Mouse (Mus musculus): ENCODE data around the gene Wdr54. TPM values are rescaled to one million over a fixed set of nuclear protein-coding genes. Genes with fewer than 3 reads are reported as not detected.

Wdr54 gene
- total and polyA plus RNA-seq, 3 experiments = 1.9 to 10.3 (median 7.8) TPM

- H3K4me1 ChIP-seq (ENCODE audit: control insufficient read depth in 1 of 2, insufficient read depth in 2 of 2) = peaks cover 7 to 31% of the 10 kb centered on the region in 2 experiments; a peak in 3 of 4 replicates
- H3K4me2 ChIP-seq (ENCODE audit: insufficient read depth, low read depth, poor library complexity, severe bottlenecking) = no peak overlapping the region
- in situ Hi-C loops (cut with MboI; ENCODE audit: low pct_ligation_motif_present, low pct_unique_long_range_greater_than_20kb, low sequenced_read_pairs) (no loop called here), dilution Hi-C loops (cut with MboI; ENCODE audit: extremely low pct_ligation_motif_present, extremely low pct_unique_long_range_greater_than_20kb, low sequenced_read_pairs) (no loop called here)
- H3K36me3 ChIP-seq (replicated peaks in 1 of 2; ENCODE audit: control insufficient read depth in 1 of 2, insufficient read depth in 1 of 2, low read length in 1 of 2) = no peaks in the 10 kb centered on the region
- DNase-seq (ENCODE audit: extremely low read depth) = no peak
- H3K27ac ChIP-seq (ENCODE audit: insufficient read depth, low read depth) = no peak overlapping the region
- H3K9me3 ChIP-seq (replicated peaks; ENCODE audit: low read length) = no peaks in the 10 kb centered on the region
- TF ChIP-seq ZNF384 (IDR thresholded peaks at IDR 0.05; ENCODE audit: low read depth, low read length) (0 out of 2 replicates have a peak, but pooled peaks have one; percentile 39), UBTF (IDR thresholded peaks at IDR 0.05; ENCODE audit: low read depth, low read length) (no peak)
- H3K9ac ChIP-seq (ENCODE audit: insufficient read depth, low read depth) = no peak overlapping the region
- no peaks in the 10 kb centered on the region for H3K79me2 ChIP-seq (replicated peaks; ENCODE audit: control insufficient read depth, extremely low read depth, insufficient read depth, poor library complexity, severe bottlenecking)
- no peaks in the 10 kb centered on the region for H3K27me3 ChIP-seq (replicated peaks)
- no peak overlapping the region for H3K4me3 ChIP-seq (replicated peaks in 1 of 3; ENCODE audit: low read depth in 2 of 3, low read length in 2 of 3, poor library complexity in 1 of 3)
Measured at GRCm38 (mm10) chr6:83134226-83134625, 22.0 kb downstream of the Wdr54 start.

- in situ Hi-C loops (cut with MboI; ENCODE audit: low pct_ligation_motif_present, low pct_unique_long_range_greater_than_20kb, low sequenced_read_pairs) (no loop called here), dilution Hi-C loops (cut with MboI; ENCODE audit: extremely low pct_ligation_motif_present, extremely low pct_unique_long_range_greater_than_20kb, low sequenced_read_pairs) (no loop called here)
- DNase-seq (ENCODE audit: extremely low read depth) = no peak
- no peak overlapping the region for H3K4me3 ChIP-seq (replicated peaks in 1 of 3; ENCODE audit: low read depth in 2 of 3, low read length in 2 of 3, poor library complexity in 1 of 3)
- H3K36me3 ChIP-seq (replicated peaks in 1 of 2; ENCODE audit: control insufficient read depth in 1 of 2, insufficient read depth in 1 of 2, low read length in 1 of 2) = no peaks in the 10 kb centered on the region
- peaks cover 1 to 23% of the 10 kb centered on the region in 2 experiments; a peak in 3 of 4 replicates for H3K4me1 ChIP-seq (ENCODE audit: control insufficient read depth in 1 of 2, insufficient read depth in 2 of 2)
- H3K4me2 ChIP-seq (ENCODE audit: insufficient read depth, low read depth, poor library complexity, severe bottlenecking) = no peak overlapping the region
- no peaks in the 10 kb centered on the region for H3K79me2 ChIP-seq (replicated peaks; ENCODE audit: control insufficient read depth, extremely low read depth, insufficient read depth, poor library complexity, severe bottlenecking)
- H3K27ac ChIP-seq (ENCODE audit: insufficient read depth, low read depth) = no peak overlapping the region
- no peaks in the 10 kb centered on the region for H3K27me3 ChIP-seq (replicated peaks)
- H3K9me3 ChIP-seq (replicated peaks; ENCODE audit: low read length) = no peaks in the 10 kb centered on the region
- H3K9ac ChIP-seq (ENCODE audit: insufficient read depth, low read depth) = no peak overlapping the region
- TF ChIP-seq IRF4 (IDR thresholded peaks at IDR 0.05; ENCODE audit: low read depth, low read length) (no peak), PAX5 (IDR thresholded peaks at IDR 0.05; ENCODE audit: low read length) (no peak), BHLHE40 (IDR thresholded peaks at IDR 0.05; ENCODE audit: low read depth, low read length) (no peak), E2F4 (IDR thresholded peaks at IDR 0.05; ENCODE audit: insufficient replicate concordance, low read depth, low read length) (no peak), USF2 (conservative IDR thresholded peaks at IDR 0.05; ENCODE audit: low read depth, low read length) (no peak), NELFE (IDR thresholded peaks at IDR 0.05; ENCODE audit: low read depth, low read length) (no peak)
Measured at GRCm38 (mm10) chr6:83132176-83132919, 23.8 kb downstream of the Wdr54 start.

DNA sequence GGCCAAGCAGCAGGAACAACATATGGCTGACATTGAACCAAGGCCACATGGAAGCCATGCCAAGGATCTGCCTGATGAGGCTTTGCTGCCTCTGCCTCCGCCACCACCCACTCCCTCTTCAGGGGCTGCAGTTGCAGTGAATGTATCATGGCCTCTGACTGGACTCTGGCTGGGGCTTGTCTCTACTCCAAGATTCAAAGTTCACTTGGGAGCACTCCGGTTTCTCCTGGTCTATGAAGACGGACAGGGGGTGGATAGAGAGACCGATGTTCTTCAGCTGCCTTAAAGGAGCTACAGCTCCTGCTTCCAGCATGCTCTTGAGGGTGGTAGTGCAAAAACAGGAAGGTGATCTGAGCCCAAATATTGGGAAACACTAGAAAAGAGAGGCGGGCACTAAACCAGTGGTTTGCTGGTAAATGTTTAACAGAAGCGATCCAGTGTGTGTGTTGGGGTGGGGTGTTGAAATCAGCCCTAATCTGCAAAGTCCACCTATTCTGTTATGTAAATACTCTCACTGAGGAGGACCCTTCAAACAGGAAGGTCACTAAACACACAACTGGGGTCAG, 24.6 kb downstream of the Wdr54 start:
- Histone ChIP-seq H3K27ac (ENCODE audit: insufficient read depth, low read depth) (no peak overlapping the region), H3K4me2 (ENCODE audit: insufficient read depth, low read depth, poor library complexity, severe bottlenecking) (no peak overlapping the region), H3K79me2 (replicated peaks; ENCODE audit: control insufficient read depth, extremely low read depth, insufficient read depth, poor library complexity, severe bottlenecking) (no peaks in the 10 kb centered on the region), H3K4me1 (ENCODE audit: control insufficient read depth in 1 of 2, insufficient read depth in 2 of 2) (peaks cover 0 to 18% of the 10 kb centered on the region in 2 experiments; a peak in 2 of 4 replicates), H3K9me3 (replicated peaks; ENCODE audit: low read length) (no peaks in the 10 kb centered on the region), H3K36me3 (replicated peaks in 1 of 2; ENCODE audit: control insufficient read depth in 1 of 2, insufficient read depth in 1 of 2, low read length in 1 of 2) (no peaks in the 10 kb centered on the region), H3K27me3 (replicated peaks) (no peaks in the 10 kb centered on the region), H3K4me3 (replicated peaks in 1 of 3; ENCODE audit: low read depth in 2 of 3, low read length in 2 of 3, poor library complexity in 1 of 3) (no peak overlapping the region), H3K9ac (ENCODE audit: insufficient read depth, low read depth) (no peak overlapping the region)
- DNase-seq (ENCODE audit: extremely low read depth) = no peak
- in situ Hi-C loops (cut with MboI; ENCODE audit: low pct_ligation_motif_present, low pct_unique_long_range_greater_than_20kb, low sequenced_read_pairs) = no loop called here
- TF ChIP-seq ZKSCAN1 (IDR thresholded peaks at IDR 0.05; ENCODE audit: borderline replicate concordance, low read depth, low read length) (no peak), JUND (conservative IDR thresholded peaks at IDR 0.05; ENCODE audit: low read depth, low read length) (no peak), ZC3H11A (IDR thresholded peaks at IDR 0.05; ENCODE audit: low read depth, low read length) (no peak), TCF12 (IDR thresholded peaks at IDR 0.05; ENCODE audit: low read depth, low read length) (no peak), NRF1 (IDR thresholded peaks at IDR 0.05; ENCODE audit: low read depth, low read length) (no peak), JUN (IDR thresholded peaks at IDR 0.05; ENCODE audit: insufficient read depth, low read depth, low read length) (no peak), NELFE (IDR thresholded peaks at IDR 0.05; ENCODE audit: low read depth, low read length) (no peak), MYC (IDR thresholded peaks at IDR 0.05; ENCODE audit: low read depth, low read length) (no peak), CHD1 (IDR thresholded peaks at IDR 0.05; ENCODE audit: low read depth, low read length) (no peak)
- dilution Hi-C loops (cut with MboI; ENCODE audit: extremely low pct_ligation_motif_present, extremely low pct_unique_long_range_greater_than_20kb, low sequenced_read_pairs) = no loop called here

All from CH12.LX (cell line).